Comparison of ENCODE assay signal across 8 mouse cellular contexts in the genomic region with DNA sequence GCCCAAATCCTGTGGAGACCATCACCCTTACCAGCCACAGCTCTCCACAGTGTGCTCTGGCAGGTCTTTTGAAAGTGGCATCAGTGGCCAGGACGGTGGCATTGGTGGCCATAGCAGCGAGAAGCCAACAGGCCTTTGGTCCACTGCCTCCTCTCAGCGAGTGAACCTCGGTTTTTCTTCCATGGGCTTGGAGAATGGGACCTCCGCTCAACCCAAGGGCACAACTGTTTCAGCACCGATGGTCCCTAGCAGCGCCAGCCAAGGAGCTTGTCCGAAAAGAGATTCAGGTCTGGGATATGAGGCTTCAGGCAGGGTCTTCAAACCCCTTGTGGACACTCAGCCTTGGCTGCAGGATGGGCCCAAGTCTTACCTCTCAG. TPM values are rescaled to one million over a fixed set of nuclear protein-coding genes. Genes with fewer than 3 reads are reported as not detected.
DNase-seq lines count a peak whose midpoint lies in the region; ATAC-seq lines count a peak whose summit lies in the region.

No protein-coding gene starts in this region.

- peak overlapping the region; percentile 62 for H3K4me3 ChIP-seq in lung, embryonic 16.5 days (ENCODE audit: low read length)
- H3K4me3 ChIP-seq in forebrain, embryonic 12.5 days (replicated peaks) = peak overlapping the region; percentile 69
- peak overlapping the region; percentile 60 for H3K4me3 ChIP-seq in limb, embryonic 10.5 days
- peak overlapping the region; percentile 54; the same call in 1 of the 2 replicates for H3K4me3 ChIP-seq in neural tube, embryonic 14.5 days (ENCODE audit: low read depth, low read length)

- 65% methylated on average over 8 of the region's 8 CpGs for WGBS in lung, embryonic 16.5 days
- 93% methylated on average over 8 of the region's 8 CpGs for WGBS in forebrain, embryonic 12.5 days
- WGBS in limb, embryonic 10.5 days = 90% methylated on average over 8 of the region's 8 CpGs
- WGBS in neural tube, embryonic 14.5 days = 90% methylated on average over 8 of the region's 8 CpGs

- no peaks in the 10 kb centered on the region for H3K36me3 ChIP-seq in lung, embryonic 16.5 days (ENCODE audit: control insufficient read depth, insufficient read depth, low read length)
- H3K36me3 ChIP-seq in forebrain, embryonic 12.5 days (replicated peaks) = peaks cover 14% of the 10 kb centered on the region
- H3K36me3 ChIP-seq in limb, embryonic 10.5 days = peaks cover 55% of the 10 kb centered on the region
- no peaks in the 10 kb centered on the region for H3K36me3 ChIP-seq in neural tube, embryonic 14.5 days (ENCODE audit: control insufficient read depth, insufficient read depth, low read length)

- ATAC-seq in lung, embryonic 16.5 days (ENCODE audit: low read depth) = no peak
- no peak for ATAC-seq in forebrain, embryonic 12.5 days (ENCODE audit: low FRiP score)
- no peak for ATAC-seq in neural tube, embryonic 14.5 days (ENCODE audit: low read depth)

- H3K27me3 ChIP-seq in lung, embryonic 16.5 days (ENCODE audit: control insufficient read depth, insufficient read depth, low read depth, low read length) = no peaks in the 10 kb centered on the region
- no peaks in the 10 kb centered on the region for H3K27me3 ChIP-seq in forebrain, embryonic 12.5 days
- no peaks in the 10 kb centered on the region for H3K27me3 ChIP-seq in limb, embryonic 10.5 days (ENCODE audit: low read depth, poor library complexity, severe bottlenecking)
- H3K27me3 ChIP-seq in neural tube, embryonic 14.5 days (ENCODE audit: control insufficient read depth, insufficient read depth, low read length) = no peaks in the 10 kb centered on the region

- no peak for DNase-seq in lung, postnatal 36 days
- no peak for DNase-seq in limb, embryonic 10.5 days (ENCODE audit: low spot score)
- DNase-seq in cerebellum, postnatal 14 days = no peak
- no peak for DNase-seq in right cerebral cortex, postnatal 10 days (ENCODE audit: low spot score in 2 of 2)
- no peak for DNase-seq in gastrocnemius, postnatal 4 days (ENCODE audit: low spot score in 2 of 2)

- no peaks in the 10 kb centered on the region for H3K9me3 ChIP-seq in lung, embryonic 16.5 days (ENCODE audit: control insufficient read depth, low read length)
- no peaks in the 10 kb centered on the region for H3K9me3 ChIP-seq in forebrain, embryonic 12.5 days
- H3K9me3 ChIP-seq in limb, embryonic 10.5 days (replicated peaks) = no peaks in the 10 kb centered on the region; the same call in 1 of the 2 replicates
- no peaks in the 10 kb centered on the region for H3K9me3 ChIP-seq in neural tube, embryonic 14.5 days (ENCODE audit: control insufficient read depth, low read length)

- peaks cover 50% of the 10 kb centered on the region for H3K4me1 ChIP-seq in lung, embryonic 16.5 days (replicated peaks; ENCODE audit: control insufficient read depth, insufficient read depth, low read length)
- peaks cover 55% of the 10 kb centered on the region for H3K4me1 ChIP-seq in forebrain, embryonic 12.5 days
- peaks cover 53% of the 10 kb centered on the region for H3K4me1 ChIP-seq in limb, embryonic 10.5 days
- peaks cover 8% of the 10 kb centered on the region; the same call in 1 of the 2 replicates for H3K4me1 ChIP-seq in neural tube, embryonic 14.5 days (ENCODE audit: control insufficient read depth, insufficient read depth, low read length)

- H3K9ac ChIP-seq in lung, embryonic 16.5 days (ENCODE audit: low read length) = peak overlapping the region; percentile 84
- peak overlapping the region; percentile 73 for H3K9ac ChIP-seq in forebrain, embryonic 12.5 days
- no peak overlapping the region for H3K9ac ChIP-seq in neural tube, embryonic 14.5 days (replicated peaks; ENCODE audit: low read depth, low read length)

- H3K27ac ChIP-seq in lung, embryonic 16.5 days (ENCODE audit: low read length) = peak overlapping the region; percentile 88
- H3K27ac ChIP-seq in forebrain, embryonic 12.5 days = no peak overlapping the region
- H3K27ac ChIP-seq in limb, embryonic 10.5 days = peak overlapping the region; percentile 87
- H3K27ac ChIP-seq in neural tube, embryonic 14.5 days (ENCODE audit: low read depth, low read length) = no peak overlapping the region

- peak overlapping the region; percentile 95 for H3K4me2 ChIP-seq in lung, embryonic 16.5 days (ENCODE audit: low read depth, low read length)
- H3K4me2 ChIP-seq in forebrain, embryonic 12.5 days = peak overlapping the region; percentile 76
- H3K4me2 ChIP-seq in neural tube, embryonic 14.5 days (ENCODE audit: low read depth, low read length) = peak overlapping the region; percentile 61

RNA-seq across cellular contexts. Expression of a gene that starts 1.4 kb away (rescaled TPM):
- 57.3 and 61.5 TPM in 2 replicates for polyA plus RNA-seq in lung, embryonic 16.5 days (2015; fragmentation: Nextera tagmentation; extraction: Ambion mirVana)
- 44.8 and 46.2 TPM in 2 replicates for polyA plus RNA-seq in forebrain, embryonic 12.5 days (2016; fragmentation: Nextera tagmentation; extraction: Ambion mirVana)
- 55.2 and 55.8 TPM in 2 replicates for polyA plus RNA-seq in limb, embryonic 10.5 days (2016; fragmentation: Nextera tagmentation; extraction: Ambion mirVana)
- 9.7 and 14.7 TPM in 2 replicates for polyA plus RNA-seq in neural tube, embryonic 14.5 days (2014; fragmentation: Nextera tagmentation; extraction: Ambion mirVana)
- total RNA-seq in gastrocnemius, postnatal 4 days (2021) = 10 to 100 TPM; 49.4 to 58.0 TPM

RNA-seq across cellular contexts. Expression of a gene that starts 49.7 kb away (rescaled TPM):
- 57.9 and 58.1 TPM in 2 replicates for polyA plus RNA-seq in lung, embryonic 16.5 days (2015; fragmentation: Nextera tagmentation; extraction: Ambion mirVana)
- polyA plus RNA-seq in forebrain, embryonic 12.5 days (2016; fragmentation: Nextera tagmentation; extraction: Ambion mirVana) = 45.3 and 49.2 TPM in 2 replicates
- 39.9 and 45.3 TPM in 2 replicates for polyA plus RNA-seq in limb, embryonic 10.5 days (2016; fragmentation: Nextera tagmentation; extraction: Ambion mirVana)
- polyA plus RNA-seq in neural tube, embryonic 14.5 days (2014; fragmentation: Nextera tagmentation; extraction: Ambion mirVana) = 56.2 and 62.8 TPM in 2 replicates
- total RNA-seq in gastrocnemius, postnatal 4 days (2021) = 10 to 100 TPM; 25.8 to 30.0 TPM

Comparison
In these comparisons a context has a peak if more than half of its experiments do, and no peak if none do; other contexts are left out.
1. H3K27ac ChIP-seq: peak in lung, embryonic 16.5 days (single experiment) and limb, embryonic 10.5 days (single experiment); none in forebrain, embryonic 12.5 days (single experiment) and neural tube, embryonic 14.5 days (single experiment).
2. Peak in every context shown above with its lines, with median percentiles within 50 percentile points of each other: H3K4me2 ChIP-seq and H3K4me3 ChIP-seq.